Mouse (Mus musculus): ENCODE measurements around the gene Brd7.
A peak's percentile ranks its signal among the peaks of the same experiment; 100 is the strongest.

Brd7 gene

GRCm38 (mm10) chr8:88285469-88286356 lies 76.3 kb downstream of the Brd7 start:
- DNase-seq (ENCODE audit: low spot score in 2 of 2), result peak in 1 of 2 experiments; percentile 75

- DNase-seq (ENCODE audit: low spot score in 2 of 2), result peak in 1 of 2 experiments; percentile 16
Measured at GRCm38 (mm10) chr8:88284738-88285137, 77.3 kb downstream of the Brd7 start.

GRCm38 (mm10) chr8:88283243-88284115 lies 78.5 kb downstream of the Brd7 start:
- peak in 1 of 2 experiments; percentile 15 for DNase-seq (ENCODE audit: low spot score in 2 of 2)

- peak in 1 of 2 experiments; percentile 68 for DNase-seq (ENCODE audit: low spot score in 2 of 2)
Measured at GRCm38 (mm10) chr8:88282684-88283083, 79.3 kb downstream of the Brd7 start.
